Mouse (Mus musculus): ENCODE results near the gene Sohlh1. TPM values are rescaled to one million over a fixed set of nuclear protein-coding genes. Genes with fewer than 3 reads are reported as not detected.
A peak's percentile ranks its signal among the peaks of the same experiment; 100 is the strongest.

Sohlh1 gene
- total and polyA plus RNA-seq, 2 experiments from 2014 or later: not detected

DNA sequence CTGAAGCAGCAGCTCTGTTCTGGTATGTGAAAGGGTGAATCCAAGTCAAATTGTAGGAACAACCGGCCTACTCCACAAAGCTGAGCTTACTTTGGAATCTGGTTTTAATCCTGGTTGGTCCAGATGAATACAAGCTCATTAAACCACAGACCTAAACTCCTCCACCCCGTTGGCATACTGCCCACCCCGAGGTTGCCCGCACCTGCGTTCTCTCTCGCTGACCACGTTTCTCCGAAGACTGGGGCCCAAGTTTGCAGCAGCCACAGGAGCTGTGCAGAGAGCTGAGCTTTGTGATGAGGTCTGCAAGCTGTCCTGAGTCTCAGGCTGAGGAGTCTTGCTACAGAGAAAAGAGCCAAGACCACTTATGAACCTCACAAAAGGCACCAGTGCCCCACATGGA lies 532 bp downstream of the Sohlh1 start:
- no peak for TF ChIP-seq CTCF (IDR thresholded peaks at IDR 0.05; ENCODE audit: low read depth)
- Histone ChIP-seq H3K9me3 (ENCODE audit: low read length) (no peaks in the 10 kb centered on the region), H3K27ac (ENCODE audit: low read depth, low read length) (no peak overlapping the region), H3K27me3 (ENCODE audit: insufficient read depth, low read length) (no peaks in the 10 kb centered on the region), H3K4me3 (ENCODE audit: low read depth, low read length) (no peak overlapping the region), H3K4me2 (ENCODE audit: low read depth) (no peak overlapping the region), H3K9ac (no peak overlapping the region), H3K36me3 (ENCODE audit: insufficient read depth) (no peaks in the 10 kb centered on the region), H3K4me1 (ENCODE audit: insufficient read depth) (no peaks in the 10 kb centered on the region)
- 60% methylated on average over 8 of the region's 8 CpGs for WGBS
- ATAC-seq: no peak
- DNase-seq: no peak

DNA sequence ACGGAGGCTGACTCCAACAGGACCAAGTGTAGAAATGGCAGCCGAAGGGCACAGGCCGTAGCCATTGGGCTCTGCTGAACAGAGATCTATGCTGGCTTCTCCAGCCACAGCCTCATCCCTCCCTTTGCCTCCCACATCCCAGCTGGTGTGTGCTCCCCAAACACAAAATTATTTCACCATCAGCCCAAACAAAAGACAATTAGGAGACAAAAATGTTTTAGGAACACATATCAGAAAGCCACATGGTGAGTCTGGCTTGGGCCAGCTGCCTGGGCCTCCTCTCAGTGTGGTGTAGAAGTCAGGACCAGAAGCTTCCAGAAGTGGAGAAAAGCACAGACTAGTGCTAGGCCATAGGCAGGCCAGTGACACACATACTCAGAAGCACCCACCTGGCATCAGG lies 3.0 kb downstream of the Sohlh1 start:
- no peak for ATAC-seq
- no peak overlapping the region for H3K4me2 ChIP-seq (ENCODE audit: low read depth)
- H3K27me3 ChIP-seq (ENCODE audit: insufficient read depth, low read length): no peaks in the 10 kb centered on the region
- no peak overlapping the region for H3K27ac ChIP-seq (ENCODE audit: low read depth, low read length)
- no peaks in the 10 kb centered on the region for H3K9me3 ChIP-seq (ENCODE audit: low read length)
- H3K4me1 ChIP-seq (ENCODE audit: insufficient read depth): no peaks in the 10 kb centered on the region
- no peak for TF ChIP-seq CTCF (IDR thresholded peaks at IDR 0.05; ENCODE audit: low read depth)
- no peak overlapping the region for H3K9ac ChIP-seq
- H3K36me3 ChIP-seq (ENCODE audit: insufficient read depth): no peaks in the 10 kb centered on the region
- H3K4me3 ChIP-seq (ENCODE audit: low read depth, low read length): no peak overlapping the region
- DNase-seq: no peak
- 90% methylated on average over 3 of the region's 3 CpGs for WGBS

DNA sequence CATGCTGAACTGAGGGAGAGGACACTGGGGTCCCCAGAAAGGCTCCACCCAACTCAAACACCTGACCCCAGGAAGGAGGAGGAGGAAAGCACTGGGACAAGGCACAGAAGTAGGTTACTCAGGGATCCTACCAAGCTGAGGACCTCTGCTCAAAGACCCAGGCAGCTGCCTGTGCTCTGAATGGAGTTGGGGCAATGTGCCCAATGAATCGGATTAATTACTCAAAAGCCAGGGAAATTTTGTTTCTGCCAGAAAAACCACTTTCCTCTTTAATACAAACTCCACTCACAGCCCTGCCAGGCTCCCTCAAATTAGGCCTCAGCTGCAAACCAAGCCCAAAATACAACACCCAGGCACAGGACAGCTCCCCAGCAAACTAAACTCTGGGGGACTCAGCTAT lies 4.3 kb downstream of the Sohlh1 start:
- Histone ChIP-seq H3K27ac (ENCODE audit: low read depth, low read length) (no peak overlapping the region), H3K4me3 (ENCODE audit: low read depth, low read length) (no peak overlapping the region), H3K4me1 (ENCODE audit: insufficient read depth) (no peaks in the 10 kb centered on the region), H3K27me3 (ENCODE audit: insufficient read depth, low read length) (no peaks in the 10 kb centered on the region), H3K9me3 (ENCODE audit: low read length) (no peaks in the 10 kb centered on the region), H3K9ac (no peak overlapping the region), H3K4me2 (ENCODE audit: low read depth) (no peak overlapping the region), H3K36me3 (ENCODE audit: insufficient read depth) (no peaks in the 10 kb centered on the region)
- peak; percentile 61 for DNase-seq
- WGBS: 12% methylated on average over 1 of the region's 1 CpGs
- TF ChIP-seq CTCF (IDR thresholded peaks at IDR 0.05; ENCODE audit: low read depth): no peak
- ATAC-seq: peak; percentile 56

DNA sequence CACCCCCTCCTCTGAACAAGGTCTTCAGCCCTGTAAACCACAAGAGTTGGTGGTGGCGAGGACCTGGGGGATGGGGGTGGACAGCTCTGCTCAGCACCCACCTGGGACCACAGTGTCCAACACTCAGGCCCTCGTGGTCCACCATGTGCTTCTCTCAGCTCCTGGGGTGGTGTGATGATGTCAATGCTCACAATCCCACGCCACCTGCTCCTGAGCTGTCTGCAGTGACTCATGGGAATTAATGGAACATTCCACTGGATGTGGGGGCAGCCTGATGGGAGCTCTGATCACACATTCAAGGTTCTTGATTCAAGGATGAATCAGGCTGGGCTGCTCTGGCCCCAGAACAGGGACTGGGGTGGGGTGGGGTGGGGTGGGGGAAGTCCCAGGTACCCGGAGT lies 4.9 kb downstream of the Sohlh1 start:
- H3K9ac ChIP-seq: no peak overlapping the region
- H3K27me3 ChIP-seq (ENCODE audit: insufficient read depth, low read length): no peaks in the 10 kb centered on the region
- ATAC-seq: no peak
- H3K4me1 ChIP-seq (ENCODE audit: insufficient read depth): no peaks in the 10 kb centered on the region
- no peak for TF ChIP-seq CTCF (IDR thresholded peaks at IDR 0.05; ENCODE audit: low read depth)
- H3K4me3 ChIP-seq (ENCODE audit: low read depth, low read length): no peak overlapping the region
- H3K4me2 ChIP-seq (ENCODE audit: low read depth): no peak overlapping the region
- DNase-seq: no peak
- WGBS: 67% methylated on average over 4 of the region's 4 CpGs
- H3K9me3 ChIP-seq (ENCODE audit: low read length): no peaks in the 10 kb centered on the region
- H3K27ac ChIP-seq (ENCODE audit: low read depth, low read length): no peak overlapping the region
- H3K36me3 ChIP-seq (ENCODE audit: insufficient read depth): no peaks in the 10 kb centered on the region

DNA sequence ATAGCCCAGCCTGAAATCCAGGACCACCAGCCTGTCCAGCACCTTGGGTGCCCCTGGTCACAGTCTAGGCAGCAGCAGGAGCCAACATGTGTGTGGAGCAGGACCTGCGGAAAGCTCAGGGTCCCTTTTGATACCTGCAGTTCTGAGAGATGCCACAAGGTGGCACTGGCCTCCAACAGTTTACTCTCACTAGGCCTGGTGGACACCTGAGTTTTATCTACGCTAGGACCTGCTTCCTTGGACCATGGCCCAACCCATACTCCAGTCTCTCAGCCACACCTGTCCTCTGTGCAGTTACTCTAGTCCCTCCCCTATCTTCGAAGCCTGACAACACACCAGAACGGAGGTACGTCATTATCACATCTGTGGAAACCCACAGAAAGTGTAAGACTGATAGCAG lies 10.8 kb downstream of the Sohlh1 start:
- H3K9ac ChIP-seq: no peak overlapping the region
- peak; percentile 73 for ATAC-seq

DNA sequence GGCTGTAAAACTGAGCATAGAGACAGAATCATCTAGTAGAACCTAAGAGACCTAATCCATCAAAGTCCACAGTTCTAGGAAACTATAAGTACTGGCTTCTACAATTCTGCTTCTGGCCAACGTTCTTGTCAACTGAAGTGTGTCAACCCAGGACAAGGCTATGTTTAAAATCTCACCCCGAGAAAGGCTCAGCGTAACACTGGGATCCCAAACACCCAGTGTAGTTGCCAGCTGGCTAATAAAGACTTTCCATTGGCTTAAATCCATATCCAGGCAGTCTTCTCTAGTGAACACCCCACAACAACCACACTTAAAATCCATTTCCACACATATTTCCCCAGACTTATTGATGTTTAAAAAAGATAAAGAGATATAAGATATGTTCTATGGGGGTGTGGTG lies 16.3 kb downstream of the Sohlh1 start:
- WGBS: 52% methylated on average over 3 of the region's 3 CpGs
- DNase-seq (peak; percentile 8), ATAC-seq (no peak)
- no peak overlapping the region for H3K4me3 ChIP-seq (ENCODE audit: low read depth, low read length)
- no peak overlapping the region for H3K9ac ChIP-seq
- no peaks in the 10 kb centered on the region for H3K36me3 ChIP-seq (ENCODE audit: insufficient read depth)
- no peaks in the 10 kb centered on the region for H3K4me1 ChIP-seq (ENCODE audit: insufficient read depth)
- H3K9me3 ChIP-seq (ENCODE audit: low read length): no peaks in the 10 kb centered on the region
- no peak overlapping the region for H3K4me2 ChIP-seq (ENCODE audit: low read depth)
- no peak overlapping the region for H3K27ac ChIP-seq (ENCODE audit: low read depth, low read length)
- TF ChIP-seq CTCF (IDR thresholded peaks at IDR 0.05; ENCODE audit: low read depth): no peak
- no peaks in the 10 kb centered on the region for H3K27me3 ChIP-seq (ENCODE audit: insufficient read depth, low read length)

More for the DNA sequence above, 10.8 kb downstream of the Sohlh1 start:
- no peak overlapping the region for H3K27ac ChIP-seq (ENCODE audit: low read depth, low read length)
- H3K4me1 ChIP-seq (ENCODE audit: insufficient read depth): no peaks in the 10 kb centered on the region
- TF ChIP-seq CTCF (IDR thresholded peaks at IDR 0.05; ENCODE audit: low read depth): peak; percentile 97
- no peak overlapping the region for H3K4me2 ChIP-seq (ENCODE audit: low read depth)
- peak; percentile 86 for DNase-seq
- H3K9me3 ChIP-seq (ENCODE audit: low read length): no peaks in the 10 kb centered on the region
- H3K4me3 ChIP-seq (ENCODE audit: low read depth, low read length): no peak overlapping the region
- H3K27me3 ChIP-seq (ENCODE audit: insufficient read depth, low read length): no peaks in the 10 kb centered on the region
- 43% methylated on average over 5 of the region's 5 CpGs for WGBS
- H3K36me3 ChIP-seq (ENCODE audit: insufficient read depth): no peaks in the 10 kb centered on the region

DNA sequence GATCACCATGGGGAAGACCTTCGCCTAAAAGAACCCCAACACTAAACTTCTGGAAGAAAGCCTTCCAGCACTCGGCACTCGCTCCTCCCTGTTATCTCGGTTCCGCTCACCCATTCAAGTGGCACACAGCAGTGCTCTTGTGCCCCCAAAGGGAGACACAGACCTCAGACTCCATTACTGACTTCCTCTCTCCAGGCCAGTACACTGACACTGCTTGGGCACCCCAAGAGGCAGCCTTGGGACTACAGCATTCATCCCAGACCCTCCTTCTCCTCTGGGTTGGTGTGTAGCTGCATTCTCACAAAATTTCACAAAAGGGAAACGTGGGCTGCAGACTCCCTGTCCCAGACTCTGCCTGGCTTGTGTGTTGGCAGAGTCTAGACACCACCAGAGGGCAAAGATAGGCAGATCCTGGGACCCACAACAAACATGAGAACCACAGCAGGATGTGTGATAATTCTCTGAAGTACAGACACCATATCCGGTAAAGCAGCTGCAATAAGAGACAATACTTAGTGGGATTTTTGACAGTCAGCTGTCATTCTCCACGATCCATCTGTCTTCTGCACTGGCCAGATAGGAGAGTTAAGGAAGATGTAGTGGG lies 18.6 kb downstream of the Sohlh1 start:
- no peak for ATAC-seq
- no peak for DNase-seq
- 78% methylated on average over 8 of the region's 8 CpGs for WGBS
- no peaks in the 10 kb centered on the region for H3K27me3 ChIP-seq (ENCODE audit: insufficient read depth, low read length)
- no peak overlapping the region for H3K4me3 ChIP-seq (ENCODE audit: low read depth, low read length)
- no peak overlapping the region for H3K9ac ChIP-seq
- H3K4me2 ChIP-seq (ENCODE audit: low read depth): no peak overlapping the region
- TF ChIP-seq CTCF (IDR thresholded peaks at IDR 0.05; ENCODE audit: low read depth): no peak
- no peaks in the 10 kb centered on the region for H3K9me3 ChIP-seq (ENCODE audit: low read length)
- H3K4me1 ChIP-seq (ENCODE audit: insufficient read depth): no peaks in the 10 kb centered on the region
- no peaks in the 10 kb centered on the region for H3K36me3 ChIP-seq (ENCODE audit: insufficient read depth)
- no peak overlapping the region for H3K27ac ChIP-seq (ENCODE audit: low read depth, low read length)

All from forebrain, postnatal 0 days (tissue).